Comparison of ENCODE assay signal across 9 mouse cellular contexts in the genomic region with DNA sequence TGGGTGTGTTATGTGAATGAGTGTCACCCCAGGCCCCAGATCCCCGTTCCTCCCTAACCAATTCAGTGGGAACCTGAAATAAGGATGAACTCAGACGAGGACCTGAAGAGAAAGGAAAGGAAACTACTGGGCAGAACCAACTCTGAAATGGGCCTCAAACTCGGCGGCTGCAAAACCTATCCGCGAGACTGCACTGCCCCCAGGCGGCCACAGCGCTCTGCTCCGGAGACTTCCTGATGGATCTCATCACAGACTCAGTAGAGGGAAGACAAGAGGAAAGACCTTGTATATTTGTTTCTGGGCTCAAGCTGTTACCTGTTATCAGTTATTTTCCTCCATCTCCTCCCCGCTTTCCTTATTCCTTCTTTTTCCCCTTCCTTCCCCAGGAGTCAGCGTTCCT. TPM values are rescaled to one million over a fixed set of nuclear protein-coding genes. Genes with fewer than 3 reads are reported as not detected.
DNase-seq lines count a peak whose midpoint lies in the region; ATAC-seq and TF ChIP-seq lines count a peak whose summit lies in the region.
"Had no signal": no experiment of that assay in that cellular context is flagged by ENCODE, and none has a peak within 500 bp of the region (broad histone marks: within the 10 kb centered on the region; RNA-seq: fewer than 3 reads in every experiment).

No protein-coding gene starts in this region.

- H3K27me3 ChIP-seq in forebrain, embryonic 13.5 days = peaks cover 3% of the 10 kb centered on the region; the same call in 1 of the 2 replicates
- peaks cover 1% of the 10 kb centered on the region; the same call in 1 of the 2 replicates for H3K27me3 ChIP-seq in heart, postnatal 0 days (ENCODE audit: control insufficient read depth, insufficient read depth, low read length)
- no peaks in the 10 kb centered on the region for H3K27me3 ChIP-seq in liver, embryonic 15.5 days
- peaks cover 10% of the 10 kb centered on the region; the same call in 1 of the 2 replicates for H3K27me3 ChIP-seq in neural tube, embryonic 15.5 days (replicated peaks)

- no peak overlapping the region for H3K9ac ChIP-seq in forebrain, embryonic 13.5 days
- H3K9ac ChIP-seq in heart, postnatal 0 days (replicated peaks; ENCODE audit: low read depth, low read length) = no peak overlapping the region
- H3K9ac ChIP-seq in liver, embryonic 15.5 days = no peak overlapping the region
- no peak overlapping the region for H3K9ac ChIP-seq in neural tube, embryonic 15.5 days (replicated peaks)

- TF ChIP-seq EP300 in heart, postnatal 0 days (IDR thresholded peaks at IDR 0.05; ENCODE audit: low read depth) = no peak

- H3K4me1 ChIP-seq in forebrain, embryonic 13.5 days = peaks cover 8% of the 10 kb centered on the region
- no peaks in the 10 kb centered on the region for H3K4me1 ChIP-seq in heart, postnatal 0 days (ENCODE audit: control insufficient read depth, insufficient read depth)
- H3K4me1 ChIP-seq in liver, embryonic 15.5 days (replicated peaks) = no peaks in the 10 kb centered on the region; the same call in 1 of the 2 replicates
- peaks cover 8% of the 10 kb centered on the region for H3K4me1 ChIP-seq in neural tube, embryonic 15.5 days

- H3K4me3 ChIP-seq in forebrain, embryonic 13.5 days = no peak overlapping the region
- H3K4me3 ChIP-seq in heart, postnatal 0 days (ENCODE audit: low read depth, low read length) = peak overlapping the region; percentile 32
- H3K4me3 ChIP-seq in liver, embryonic 15.5 days (replicated peaks) = peak overlapping the region; percentile 24; the same call in 1 of the 2 replicates
- H3K4me3 ChIP-seq in neural tube, embryonic 15.5 days (replicated peaks) = no peak overlapping the region

- TF ChIP-seq CTCF in heart, postnatal 0 days (IDR thresholded peaks at IDR 0.05; ENCODE audit: low read depth) = peak; percentile 86

- H3K9me3 ChIP-seq in forebrain, embryonic 13.5 days (replicated peaks) = no peaks in the 10 kb centered on the region
- H3K9me3 ChIP-seq in heart, postnatal 0 days (replicated peaks; ENCODE audit: control insufficient read depth, low read length) = no peaks in the 10 kb centered on the region
- H3K9me3 ChIP-seq in liver, embryonic 15.5 days (replicated peaks) = no peaks in the 10 kb centered on the region
- no peaks in the 10 kb centered on the region for H3K9me3 ChIP-seq in neural tube, embryonic 15.5 days (replicated peaks)

- DNase-seq in ES-CJ7 (ENCODE audit: low read depth, low spot score) = peak; percentile 71
- DNase-seq in heart, postnatal 0 days (ENCODE audit: low spot score) = peak; percentile 56
- DNase-seq in kidney, postnatal 4 days = peak; percentile 91 to 92
- peak; percentile 94 for DNase-seq in testis, postnatal 10 days (ENCODE audit: low spot score)

- H3K4me2 ChIP-seq in forebrain, embryonic 13.5 days = peak overlapping the region; percentile 36
- H3K4me2 ChIP-seq in heart, postnatal 0 days (ENCODE audit: low read depth, low read length) = peak overlapping the region; percentile 43
- peak overlapping the region; percentile 50 for H3K4me2 ChIP-seq in liver, embryonic 15.5 days
- H3K4me2 ChIP-seq in neural tube, embryonic 15.5 days = peak overlapping the region; percentile 32

- no peak overlapping the region for H3K27ac ChIP-seq in forebrain, embryonic 13.5 days
- H3K27ac ChIP-seq in heart, postnatal 0 days (ENCODE audit: low read depth) = no peak overlapping the region
- no peak overlapping the region for H3K27ac ChIP-seq in liver, embryonic 15.5 days (replicated peaks)
- H3K27ac ChIP-seq in neural tube, embryonic 15.5 days (replicated peaks) = no peak overlapping the region
- H3K27ac ChIP-seq: macrophage had no signal

- no peaks in the 10 kb centered on the region for H3K36me3 ChIP-seq in forebrain, embryonic 13.5 days (ENCODE audit: poor library complexity, severe bottlenecking)
- H3K36me3 ChIP-seq in heart, postnatal 0 days (replicated peaks; ENCODE audit: control insufficient read depth, insufficient read depth, low read length) = no peaks in the 10 kb centered on the region
- no peaks in the 10 kb centered on the region for H3K36me3 ChIP-seq in liver, embryonic 15.5 days (replicated peaks)
- no peaks in the 10 kb centered on the region for H3K36me3 ChIP-seq in neural tube, embryonic 15.5 days

- 7% methylated on average over 11 of the region's 11 CpGs for WGBS in forebrain, embryonic 13.5 days
- 5% methylated on average over 11 of the region's 11 CpGs for WGBS in heart, postnatal 0 days
- 9% methylated on average over 11 of the region's 11 CpGs for WGBS in liver, embryonic 15.5 days (ENCODE audit: insufficient replicate concordance)
- WGBS in neural tube, embryonic 15.5 days = 10% methylated on average over 11 of the region's 11 CpGs

- peak; percentile 45; the same call in 1 of the 2 replicates for ATAC-seq in cerebellum, adult (ENCODE audit: insufficient number of reproducible peaks, low FRiP score, low TSS enrichment)
- no peak for ATAC-seq in forebrain, embryonic 13.5 days
- no peak for ATAC-seq in heart, postnatal 0 days (ENCODE audit: insufficient read depth, low read depth)
- ATAC-seq in liver, embryonic 15.5 days (ENCODE audit: insufficient read depth) = no peak
- ATAC-seq in neural tube, embryonic 15.5 days (ENCODE audit: low FRiP score) = no peak

RNA-seq across cellular contexts. Expression of a gene that starts 50.4 kb away (rescaled TPM):
- 88.1 and 97.0 TPM in 2 replicates for polyA plus RNA-seq in forebrain, embryonic 13.5 days (2015; fragmentation: Nextera tagmentation; extraction: Ambion mirVana)
- 27.3 and 35.8 TPM in 2 replicates for total RNA-seq in heart, postnatal 0 days (2014; rRNA removed; ENCODE audit: low replicate concordance)
- 68.6 and 72.0 TPM in 2 replicates for polyA plus RNA-seq in heart, postnatal 0 days (2015; fragmentation: Nextera tagmentation; extraction: Ambion mirVana)
- polyA plus RNA-seq in liver, embryonic 15.5 days (2015; fragmentation: Nextera tagmentation; extraction: Ambion mirVana) = 48.1 and 59.3 TPM in 2 replicates
- 70.2 and 71.1 TPM in 2 replicates for polyA plus RNA-seq in neural tube, embryonic 15.5 days (2015; fragmentation: Nextera tagmentation; extraction: Ambion mirVana)

Comparison
In these comparisons a context has a peak if more than half of its experiments do, and no peak if none do; other contexts are left out.
1. H3K4me3 ChIP-seq: peak in heart, postnatal 0 days (single experiment) and liver, embryonic 15.5 days (single experiment); none in forebrain, embryonic 13.5 days (single experiment) and neural tube, embryonic 15.5 days (single experiment).
2. Peak in every context shown above with its lines, with median percentiles within 50 percentile points of each other: DNase-seq and H3K4me2 ChIP-seq.